ENCODE assay signal across 28 mouse cellular contexts in the genomic region with DNA sequence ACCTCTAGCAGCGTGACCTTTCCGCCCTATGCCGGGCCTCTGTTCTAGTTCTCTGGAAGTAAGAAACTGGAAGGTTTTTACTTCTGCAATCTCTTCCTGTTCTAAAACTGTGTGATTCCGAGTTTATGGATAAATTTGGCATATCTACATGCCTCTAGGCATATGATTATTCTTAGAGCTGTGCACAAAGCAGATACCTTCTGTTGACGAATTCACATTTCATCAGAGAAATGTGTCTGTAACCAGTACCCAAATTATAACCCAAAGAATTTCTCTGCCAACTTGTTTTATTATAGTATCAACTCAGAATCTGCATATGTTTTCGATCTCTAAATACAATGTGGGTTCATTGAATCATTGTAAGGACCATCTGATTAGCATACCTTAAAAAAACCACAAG. TPM values are rescaled to one million over a fixed set of nuclear protein-coding genes. Genes with fewer than 3 reads are reported as not detected.
"Had no signal": no experiment of that assay in that cellular context is flagged by ENCODE, and none has a peak within 500 bp of the region (broad histone marks: within the 10 kb centered on the region; RNA-seq: fewer than 3 reads in every experiment).

No protein-coding gene starts in this region.

- DNase-seq: gastrocnemius, adult 2 months; gastrocnemius, postnatal 14 days; gastrocnemius, postnatal 36 days; heart, adult 11 months; heart, adult 2 months; heart, postnatal 14 days; heart, postnatal 36 days; kidney, adult 11 months; kidney, adult 2 months; kidney, adult 9 months; kidney, postnatal 14 days; kidney, postnatal 36 days; layer of hippocampus, adult 9-11 months; layer of hippocampus, postnatal 36 days had no signal

- H3K4me3 ChIP-seq: gastrocnemius, adult 2 months; heart, adult 2 months; heart, embryonic 13.5 days; heart, embryonic 15.5 days; hindbrain, embryonic 13.5 days; hindbrain, embryonic 15.5 days; kidney, embryonic 15.5 days; limb, embryonic 13.5 days; limb, embryonic 15.5 days; liver, embryonic 12.5 days had no signal

- H3K27ac ChIP-seq: gastrocnemius, adult 2 months; heart, adult 2 months; heart, embryonic 13.5 days; heart, embryonic 15.5 days; hindbrain, embryonic 13.5 days; hindbrain, embryonic 15.5 days; hindbrain, postnatal 0 days; kidney, embryonic 15.5 days; kidney, postnatal 0 days; limb, embryonic 13.5 days; limb, embryonic 15.5 days; liver, embryonic 12.5 days; liver, embryonic 14.5 days had no signal

- H3K4me1 ChIP-seq: heart, embryonic 13.5 days; heart, embryonic 15.5 days; hindbrain, embryonic 13.5 days; hindbrain, embryonic 15.5 days; limb, embryonic 13.5 days; limb, embryonic 15.5 days; liver, embryonic 12.5 days had no signal

- ATAC-seq: hindbrain, postnatal 0 days; intestine, embryonic 16.5 days; liver, embryonic 12.5 days had no signal

RNA-seq across cellular contexts. Expression of gene Cacnb4, which starts 8.2 kb away (rescaled TPM):
- total RNA-seq: hematopoietic stem cell, adult 5-6 weeks; liver, adult 2 months had no signal
